Mouse (Mus musculus) liver, embryonic 12.5 days (tissue): ENCODE measurements around the gene Rptor. TPM values are rescaled to one million over a fixed set of nuclear protein-coding genes. Genes with fewer than 3 reads are reported as not detected.

ENCODE experiments used
- ATAC-seq: fragments of 200-750 bp; cut with Nextera tagmentation; 2 replicates; pipeline ENCODE4 v1.8.0; 2017; ENCODE audit warnings: moderate number of reproducible peaks, mild to moderate bottlenecking, moderate library complexity
- H3K27ac ChIP-seq: fragments of 300-500 bp; sonication (generic); 2 replicates; pipeline ENCODE4 v1.5.1; 2016; ENCODE audit warnings: mild to moderate bottlenecking
- H3K27me3 ChIP-seq: fragments of 300-500 bp; sonication (generic); replicated peaks from 2 replicates; pipeline ENCODE4 v1.6.1; 2016; ENCODE audit warnings: mild to moderate bottlenecking, moderate library complexity
- H3K36me3 ChIP-seq: fragments of 300-500 bp; sonication (generic); 2 replicates; pipeline ENCODE4 v1.6.1; 2016; ENCODE audit warnings: mild to moderate bottlenecking, moderate library complexity
- H3K4me1 ChIP-seq: fragments of 300-500 bp; sonication (generic); 2 replicates; pipeline ENCODE4 v1.6.1; 2016
- H3K4me2 ChIP-seq: fragments of 300-500 bp; sonication (generic); 2 replicates; pipeline ENCODE4 v1.6.1; 2016; ENCODE audit warnings: mild to moderate bottlenecking, moderate library complexity
- H3K4me3 ChIP-seq: fragments of 300-500 bp; sonication (generic); 2 replicates; pipeline ENCODE4 v1.5.1; 2016; ENCODE audit warnings: mild to moderate bottlenecking, moderate library complexity
- H3K9ac ChIP-seq: fragments of 300-500 bp; sonication (generic); 2 replicates; pipeline ENCODE4 v1.6.1; 2016; ENCODE audit warnings: mild to moderate bottlenecking, moderate library complexity
- H3K9me3 ChIP-seq: fragments of 300-500 bp; sonication (generic); replicated peaks from 2 replicates; pipeline ENCODE4 v1.6.1; 2016; ENCODE audit warnings: mild to moderate bottlenecking, moderate library complexity
- WGBS: fragments of 180-500 bp; shearing (Covaris S2); methylation state at CpG from one replicate; pipeline ENCODE4 v1.1.7; 2016; ENCODE audit not compliant: insufficient replicate concordance; 5-methylcytosine and 5-hydroxymethylcytosine counted together
- polyA plus RNA-seq: library from polyadenylated mRNA; unstranded; fragments of >200 nt; fragmentation: Nextera tagmentation; extraction: Ambion mirVana; gene quantifications from 2 replicates; pipeline ENCODE4 v1.2.1, GENCODE M21; 2016

Rptor gene
- polyA plus RNA-seq, 1 experiment from 2014 or later = 11.3 TPM

- WGBS = 89% methylated on average over 2 of the region's 2 CpGs
- ATAC-seq = no peak
Observed at GRCm38 (mm10) chr11:119696401-119696800, 93.7 kb downstream of the Rptor start.

GRCm38 (mm10) chr11:119705381-119706066 is 102.8 kb downstream of the Rptor start:
- H3K4me2 ChIP-seq = no peak overlapping the region
- no peak for ATAC-seq
- WGBS = 79% methylated on average over 4 of the region's 6 CpGs
- H3K4me1 ChIP-seq = peaks cover 12% of the 10 kb centered on the region
- no peaks in the 10 kb centered on the region for H3K9me3 ChIP-seq
- no peak overlapping the region for H3K27ac ChIP-seq
- no peak overlapping the region for H3K9ac ChIP-seq
- no peak overlapping the region for H3K4me3 ChIP-seq
- H3K36me3 ChIP-seq = no peaks in the 10 kb centered on the region
- no peaks in the 10 kb centered on the region for H3K27me3 ChIP-seq

More at GRCm38 (mm10) chr11:119696401-119696800, 93.7 kb downstream of the Rptor start:
- H3K4me2 ChIP-seq = no peak overlapping the region
- H3K9me3 ChIP-seq = no peaks in the 10 kb centered on the region
- H3K27ac ChIP-seq = no peak overlapping the region
- H3K27me3 ChIP-seq = no peaks in the 10 kb centered on the region
- no peak overlapping the region for H3K9ac ChIP-seq
- H3K4me3 ChIP-seq = no peak overlapping the region
- no peaks in the 10 kb centered on the region for H3K36me3 ChIP-seq
- peaks cover 10% of the 10 kb centered on the region; the same call in 1 of the 2 replicates for H3K4me1 ChIP-seq

GRCm38 (mm10) chr11:119707259-119707658 is 104.6 kb downstream of the Rptor start:
- H3K9me3 ChIP-seq = no peaks in the 10 kb centered on the region
- H3K9ac ChIP-seq = no peak overlapping the region
- no peaks in the 10 kb centered on the region for H3K36me3 ChIP-seq
- H3K27me3 ChIP-seq = no peaks in the 10 kb centered on the region
- peaks cover 12% of the 10 kb centered on the region for H3K4me1 ChIP-seq
- no peak overlapping the region for H3K4me3 ChIP-seq
- 90% methylated on average over 1 of the region's 1 CpGs for WGBS
- no peak for ATAC-seq
- no peak overlapping the region for H3K4me2 ChIP-seq
- no peak overlapping the region for H3K27ac ChIP-seq

GRCm38 (mm10) chr11:119709239-119709638 is 106.5 kb downstream of the Rptor start:
- no peaks in the 10 kb centered on the region for H3K36me3 ChIP-seq
- no peak overlapping the region for H3K9ac ChIP-seq
- H3K4me1 ChIP-seq = peaks cover 21% of the 10 kb centered on the region
- H3K4me2 ChIP-seq = no peak overlapping the region
- H3K27ac ChIP-seq = no peak overlapping the region
- no peak for ATAC-seq
- no peaks in the 10 kb centered on the region for H3K27me3 ChIP-seq
- H3K4me3 ChIP-seq = no peak overlapping the region
- WGBS = 40% methylated on average over 4 of the region's 4 CpGs
- H3K9me3 ChIP-seq = no peaks in the 10 kb centered on the region

- 75% methylated on average over 3 of the region's 3 CpGs for WGBS
- no peaks in the 10 kb centered on the region for H3K36me3 ChIP-seq
- no peaks in the 10 kb centered on the region for H3K9me3 ChIP-seq
- H3K4me2 ChIP-seq = no peak overlapping the region
- H3K4me3 ChIP-seq = no peak overlapping the region
- no peak overlapping the region for H3K27ac ChIP-seq
- no peak overlapping the region for H3K9ac ChIP-seq
- ATAC-seq = no peak
- peaks cover 26% of the 10 kb centered on the region for H3K4me1 ChIP-seq
- H3K27me3 ChIP-seq = no peaks in the 10 kb centered on the region
Observed at GRCm38 (mm10) chr11:119710338-119710737, 107.6 kb downstream of the Rptor start.

- Histone ChIP-seq H3K27ac (no peak overlapping the region), H3K36me3 (no peaks in the 10 kb centered on the region), H3K4me2 (no peak overlapping the region), H3K9me3 (no peaks in the 10 kb centered on the region), H3K9ac (no peak overlapping the region), H3K4me3 (no peak overlapping the region), H3K27me3 (no peaks in the 10 kb centered on the region), H3K4me1 (peaks cover 31% of the 10 kb centered on the region)
- 60% methylated on average over 5 of the region's 5 CpGs for WGBS
- no peak for ATAC-seq
Observed at GRCm38 (mm10) chr11:119710822-119711221, 108.1 kb downstream of the Rptor start.

GRCm38 (mm10) chr11:119715437-119715836 is 112.7 kb downstream of the Rptor start:
- ATAC-seq = no peak
- no peak overlapping the region for H3K27ac ChIP-seq
- peaks cover 22% of the 10 kb centered on the region for H3K4me1 ChIP-seq
- no peaks in the 10 kb centered on the region for H3K27me3 ChIP-seq
- no peaks in the 10 kb centered on the region for H3K9me3 ChIP-seq
- no peak overlapping the region for H3K4me3 ChIP-seq
- peaks cover 8% of the 10 kb centered on the region; the same call in 1 of the 2 replicates for H3K36me3 ChIP-seq
- 71% methylated on average over 5 of the region's 5 CpGs for WGBS
- H3K4me2 ChIP-seq = no peak overlapping the region
- H3K9ac ChIP-seq = no peak overlapping the region

GRCm38 (mm10) chr11:119715841-119716596 is 113.3 kb downstream of the Rptor start:
- H3K4me1 ChIP-seq = peaks cover 27% of the 10 kb centered on the region
- peaks cover 8% of the 10 kb centered on the region; the same call in 1 of the 2 replicates for H3K36me3 ChIP-seq
- H3K27ac ChIP-seq = no peak overlapping the region
- no peaks in the 10 kb centered on the region for H3K9me3 ChIP-seq
- ATAC-seq = no peak
- H3K4me2 ChIP-seq = no peak overlapping the region
- H3K9ac ChIP-seq = no peak overlapping the region
- no peaks in the 10 kb centered on the region for H3K27me3 ChIP-seq
- WGBS = 74% methylated on average over 5 of the region's 5 CpGs
- no peak overlapping the region for H3K4me3 ChIP-seq

- H3K27me3 ChIP-seq = no peaks in the 10 kb centered on the region
- H3K4me2 ChIP-seq = no peak overlapping the region
- WGBS = 86% methylated on average over 3 of the region's 3 CpGs
- H3K36me3 ChIP-seq = peaks cover 8% of the 10 kb centered on the region; the same call in 1 of the 2 replicates
- H3K4me1 ChIP-seq = peaks cover 32% of the 10 kb centered on the region
- H3K9me3 ChIP-seq = no peaks in the 10 kb centered on the region
- no peak overlapping the region for H3K9ac ChIP-seq
- no peak for ATAC-seq
- H3K27ac ChIP-seq = no peak overlapping the region
- no peak overlapping the region for H3K4me3 ChIP-seq
Observed at GRCm38 (mm10) chr11:119718115-119718514, 115.4 kb downstream of the Rptor start.

GRCm38 (mm10) chr11:119720101-119721048 is 117.7 kb downstream of the Rptor start:
- 75% methylated on average over 9 of the region's 9 CpGs for WGBS
- ATAC-seq = no peak
- H3K4me2 ChIP-seq = no peak overlapping the region
- H3K9ac ChIP-seq = no peak overlapping the region
- H3K27ac ChIP-seq = no peak overlapping the region
- H3K9me3 ChIP-seq = no peaks in the 10 kb centered on the region
- H3K4me3 ChIP-seq = no peak overlapping the region
- H3K27me3 ChIP-seq = no peaks in the 10 kb centered on the region
- H3K36me3 ChIP-seq = peaks cover 13% of the 10 kb centered on the region; the same call in 1 of the 2 replicates
- H3K4me1 ChIP-seq = peaks cover 45% of the 10 kb centered on the region

GRCm38 (mm10) chr11:119724709-119725108 is 122.0 kb downstream of the Rptor start:
- H3K9ac ChIP-seq = 0 out of 2 replicates have a peak overlapping the region, but pooled peaks have one; percentile 4
- no peaks in the 10 kb centered on the region for H3K27me3 ChIP-seq
- peak overlapping the region; percentile 46; the same call in 1 of the 2 replicates for H3K27ac ChIP-seq
- H3K4me3 ChIP-seq = peak overlapping the region; percentile 8
- peak; percentile 76 for ATAC-seq
- H3K4me1 ChIP-seq = peaks cover 50% of the 10 kb centered on the region
- peaks cover 22% of the 10 kb centered on the region for H3K36me3 ChIP-seq
- no peaks in the 10 kb centered on the region for H3K9me3 ChIP-seq
- 58% methylated on average over 9 of the region's 9 CpGs for WGBS
- H3K4me2 ChIP-seq = peak overlapping the region; percentile 43
